Mouse (Mus musculus): Measurements from ENCODE around the gene Chst8.

- TF ChIP-seq CTCF (IDR thresholded peaks at IDR 0.05; ENCODE audit: low read depth, low read length) (no peak), POLR2AphosphoS5 (IDR thresholded peaks at IDR 0.05; ENCODE audit: insufficient replicate concordance, low read depth, low read length) (no peak), TAL1 (conservative IDR thresholded peaks at IDR 0.05; ENCODE audit: low read depth, low read length) (no peak), GATA1 (IDR thresholded peaks at IDR 0.05; ENCODE audit: borderline replicate concordance, low read length) (no peak)
Measured at GRCm38 (mm10) chr7:34653731-34654440, 158.6 kb downstream of the Chst8 start.
